Mouse (Mus musculus) cortical plate, adult 2 months (tissue): ENCODE measurements around the gene Sbf2. TPM values are rescaled to one million over a fixed set of nuclear protein-coding genes. Genes with fewer than 3 reads are reported as not detected.

ENCODE experiments used
- H3K27ac ChIP-seq: fragments of 200-500 bp; 2 replicates; pipeline ENCODE4 v1.5.1; 2012; ENCODE audit warnings: low read length, control low read depth, inconsistent platforms; ENCODE audit not compliant: insufficient read depth
- H3K4me1 ChIP-seq: fragments of 200-500 bp; 2 replicates; pipeline ENCODE4 v1.6.1; 2011; ENCODE audit warnings: low read length; ENCODE audit not compliant: control insufficient read depth, insufficient read depth
- H3K4me3 ChIP-seq: fragments of 200-500 bp; 2 replicates; pipeline ENCODE4 v1.5.1; 2011; ENCODE audit warnings: mild to moderate bottlenecking, low read length, control low read depth; ENCODE audit not compliant: insufficient read depth
- CTCF ChIP-seq: fragments of 200-500 bp; IDR thresholded peaks from 2 replicates; pipeline ENCODE4 v1.5.1; 2011; ENCODE audit warnings: mild to moderate bottlenecking, control low read depth, low read length; ENCODE audit not compliant: insufficient read depth; ENCODE audit errors: extremely low read depth
- POLR2A ChIP-seq: fragments of 200-500 bp; IDR thresholded peaks from 2 replicates; pipeline ENCODE4 v1.6.1; 2011; ENCODE audit warnings: mild to moderate bottlenecking, low read length, control low read depth; ENCODE audit not compliant: insufficient read depth; ENCODE audit errors: extremely low read depth
- polyA plus RNA-seq: library from polyadenylated mRNA; depleted of rRNA; stranded (reverse); fragments of >200 nt; gene quantifications from 2 replicates; pipeline ENCODE4 v1.2.3, GENCODE M21; 2012

The Sbf2 gene
- polyA plus RNA-seq, 1 experiment: 32.8 TPM

GRCm38 (mm10) chr7:110587721-110588120 is 27.0 kb downstream of the Sbf2 start:
- H3K4me3 ChIP-seq: no peak overlapping the region
- no peaks in the 10 kb centered on the region; the same call in 1 of the 2 replicates for H3K4me1 ChIP-seq
- no peak overlapping the region for H3K27ac ChIP-seq
- TF ChIP-seq POLR2A: no peak
- TF ChIP-seq CTCF: no peak

GRCm38 (mm10) chr7:110585250-110585649 is 29.5 kb downstream of the Sbf2 start:
- Histone ChIP-seq H3K4me1 (no peaks in the 10 kb centered on the region; the same call in 1 of the 2 replicates), H3K4me3 (no peak overlapping the region), H3K27ac (no peak overlapping the region)
- TF ChIP-seq POLR2A: no peak
- TF ChIP-seq CTCF: no peak

- no peak for TF ChIP-seq CTCF
- TF ChIP-seq POLR2A: no peak
- no peak overlapping the region for H3K27ac ChIP-seq
- H3K4me1 ChIP-seq: no peaks in the 10 kb centered on the region; the same call in 1 of the 2 replicates
- no peak overlapping the region for H3K4me3 ChIP-seq
Measured at GRCm38 (mm10) chr7:110584159-110584558, 30.6 kb downstream of the Sbf2 start.

GRCm38 (mm10) chr7:110583705-110584104 is 31.0 kb downstream of the Sbf2 start:
- Histone ChIP-seq H3K27ac (no peak overlapping the region), H3K4me3 (no peak overlapping the region), H3K4me1 (no peaks in the 10 kb centered on the region; the same call in 1 of the 2 replicates)
- TF ChIP-seq CTCF (no peak), POLR2A (no peak)

DNA sequence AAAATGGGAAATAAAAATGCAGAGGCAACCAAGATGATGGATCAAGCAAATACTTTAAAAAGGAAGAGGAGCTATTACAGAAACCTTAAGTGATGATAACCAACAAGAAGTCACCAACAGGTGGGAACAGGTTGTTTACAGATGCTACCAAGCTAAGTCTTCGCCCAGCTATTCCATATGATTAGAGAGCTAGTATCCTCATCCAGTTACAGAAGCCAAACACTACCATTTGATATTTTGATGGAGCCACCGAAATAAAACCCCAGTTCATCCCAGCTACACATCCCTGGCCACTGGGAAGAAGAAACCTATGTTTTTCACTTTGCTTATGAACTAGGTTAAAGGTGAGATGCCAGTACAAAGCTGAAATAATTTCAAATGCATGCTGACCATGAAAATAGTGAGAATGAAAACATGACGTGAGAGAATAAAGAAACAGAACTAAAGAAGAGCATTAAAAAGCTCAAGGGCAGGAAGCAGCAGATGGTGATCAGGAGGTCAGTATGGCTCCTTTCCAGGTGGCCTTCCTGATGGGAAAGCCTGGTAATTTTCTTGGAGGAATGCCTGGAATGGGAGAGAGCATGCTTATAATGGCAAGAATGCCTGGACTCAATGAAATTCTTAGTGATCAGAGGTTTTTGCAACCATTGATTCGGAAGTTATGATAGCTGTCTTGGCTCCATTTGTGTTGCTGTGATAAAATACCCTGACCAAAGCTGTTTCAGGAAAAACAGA is 48.7 kb downstream of the Sbf2 start:
- Histone ChIP-seq H3K27ac (no peak overlapping the region), H3K4me3 (no peak overlapping the region), H3K4me1 (no peaks in the 10 kb centered on the region)
- TF ChIP-seq POLR2A (no peak), CTCF (no peak)

GRCm38 (mm10) chr7:110561647-110562046 is 53.1 kb downstream of the Sbf2 start:
- TF ChIP-seq CTCF (no peak), POLR2A (no peak)
- no peak overlapping the region for H3K27ac ChIP-seq
- H3K4me3 ChIP-seq: no peak overlapping the region
- no peaks in the 10 kb centered on the region for H3K4me1 ChIP-seq

DNA sequence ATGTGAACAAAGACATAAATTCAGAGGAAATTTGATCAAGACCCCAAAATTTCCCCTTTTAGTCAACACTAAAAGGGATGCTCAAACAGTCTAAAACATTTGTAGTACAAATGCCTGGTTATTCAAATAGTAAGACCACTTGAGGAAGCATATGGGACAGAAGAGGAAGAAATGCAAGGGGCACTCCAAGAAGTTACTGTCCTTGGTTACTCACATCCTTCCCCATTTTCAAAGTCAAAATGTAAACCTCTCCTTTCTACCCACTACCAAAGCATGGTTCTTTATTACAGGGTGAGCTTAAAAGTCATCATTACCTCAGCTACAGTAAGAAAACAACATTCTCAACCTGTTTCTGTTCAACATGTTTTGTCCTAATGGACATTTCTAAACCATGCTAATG is 57.7 kb downstream of the Sbf2 start:
- no peak overlapping the region for H3K4me3 ChIP-seq
- TF ChIP-seq POLR2A (no peak), CTCF (no peak)
- H3K4me1 ChIP-seq: no peaks in the 10 kb centered on the region
- no peak overlapping the region for H3K27ac ChIP-seq

GRCm38 (mm10) chr7:110556221-110556620 is 58.5 kb downstream of the Sbf2 start:
- Histone ChIP-seq H3K4me3 (no peak overlapping the region), H3K4me1 (no peaks in the 10 kb centered on the region; the same call in 1 of the 2 replicates), H3K27ac (no peak overlapping the region)
- no peak for TF ChIP-seq CTCF
- TF ChIP-seq POLR2A: no peak

- no peak for TF ChIP-seq POLR2A
- TF ChIP-seq CTCF: no peak
- H3K4me1 ChIP-seq: no peaks in the 10 kb centered on the region; the same call in 1 of the 2 replicates
- H3K4me3 ChIP-seq: no peak overlapping the region
- no peak overlapping the region for H3K27ac ChIP-seq
Measured at GRCm38 (mm10) chr7:110555260-110555659, 59.5 kb downstream of the Sbf2 start.

- TF ChIP-seq CTCF (no peak), POLR2A (no peak)
- Histone ChIP-seq H3K27ac (no peak overlapping the region), H3K4me1 (no peaks in the 10 kb centered on the region; the same call in 1 of the 2 replicates), H3K4me3 (no peak overlapping the region)
Measured at GRCm38 (mm10) chr7:110548268-110548667, 66.5 kb downstream of the Sbf2 start.
